Mouse (Mus musculus) telencephalon, adult 2 months (tissue): ENCODE data around the gene Mrpl57.

Experiments used
- DNase-seq: peaks from one replicate; pipeline ENCODE4 v3.0.0-alpha.2; 2011; ENCODE audit warnings: low read depth, low spot score

Gene Mrpl57

DNA sequence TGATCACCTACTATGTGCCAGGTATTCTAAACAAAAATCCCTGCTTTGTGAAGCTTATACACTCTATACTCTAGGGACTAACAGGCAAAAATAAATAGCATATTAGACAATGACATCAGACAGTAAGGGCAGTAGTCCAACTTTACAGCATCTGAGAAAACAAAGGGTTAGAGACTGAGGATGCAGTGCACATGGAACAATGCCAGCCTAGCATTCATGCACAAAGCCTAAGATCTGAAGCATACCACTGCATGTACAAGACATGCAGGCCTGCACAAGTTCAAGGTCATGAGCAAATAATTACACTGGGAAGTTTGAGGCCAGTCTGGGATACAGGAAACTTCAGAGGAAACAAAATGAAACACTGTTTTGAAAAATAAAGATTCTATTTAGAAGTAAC, 33.5 kb downstream of the Mrpl57 start:
- DNase-seq = no peak

DNA sequence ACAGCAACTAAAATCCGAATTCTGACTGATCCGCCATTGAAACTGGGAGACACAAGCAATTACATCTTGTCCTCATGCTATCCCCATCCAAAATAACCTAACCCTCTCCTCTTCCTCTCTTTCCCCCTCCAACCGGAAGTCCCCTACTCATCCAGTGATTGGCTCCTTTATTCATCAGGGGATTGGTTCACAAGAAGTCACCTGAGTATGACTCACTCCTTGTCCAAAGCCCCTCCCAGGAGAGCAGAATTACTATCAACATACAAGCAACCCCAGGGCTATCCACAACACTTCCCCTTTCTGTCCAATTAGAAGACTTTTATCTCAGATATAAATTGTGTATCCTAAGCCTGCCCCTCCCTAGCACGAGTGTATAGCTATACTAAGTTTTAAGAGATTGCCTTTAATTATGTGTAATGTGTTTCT, 36.0 kb downstream of the Mrpl57 start:
- no peak for DNase-seq

DNA sequence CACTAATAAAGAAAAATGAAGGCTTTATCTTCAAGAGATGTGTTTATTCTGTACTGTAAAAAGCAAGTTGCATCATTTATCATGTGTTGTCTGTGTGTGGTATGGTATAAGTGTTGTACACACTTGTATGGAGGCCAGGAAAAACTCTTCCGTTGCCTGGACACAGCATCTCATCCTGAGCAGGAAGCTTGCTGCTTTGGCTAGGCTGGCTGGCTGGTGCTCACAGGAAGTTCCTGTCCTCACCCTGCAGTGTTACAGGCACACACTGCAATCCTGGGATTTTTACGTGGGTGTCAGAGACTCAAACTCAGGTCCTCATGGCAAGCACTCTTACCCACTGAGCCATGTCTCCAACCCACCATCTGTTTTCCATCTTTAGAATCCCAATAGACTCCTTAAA, 37.1 kb downstream of the Mrpl57 start:
- no peak for DNase-seq

- no peak for DNase-seq
Observed at GRCm38 (mm10) chr14:57865256-57865655, 39.2 kb downstream of the Mrpl57 start.

DNA sequence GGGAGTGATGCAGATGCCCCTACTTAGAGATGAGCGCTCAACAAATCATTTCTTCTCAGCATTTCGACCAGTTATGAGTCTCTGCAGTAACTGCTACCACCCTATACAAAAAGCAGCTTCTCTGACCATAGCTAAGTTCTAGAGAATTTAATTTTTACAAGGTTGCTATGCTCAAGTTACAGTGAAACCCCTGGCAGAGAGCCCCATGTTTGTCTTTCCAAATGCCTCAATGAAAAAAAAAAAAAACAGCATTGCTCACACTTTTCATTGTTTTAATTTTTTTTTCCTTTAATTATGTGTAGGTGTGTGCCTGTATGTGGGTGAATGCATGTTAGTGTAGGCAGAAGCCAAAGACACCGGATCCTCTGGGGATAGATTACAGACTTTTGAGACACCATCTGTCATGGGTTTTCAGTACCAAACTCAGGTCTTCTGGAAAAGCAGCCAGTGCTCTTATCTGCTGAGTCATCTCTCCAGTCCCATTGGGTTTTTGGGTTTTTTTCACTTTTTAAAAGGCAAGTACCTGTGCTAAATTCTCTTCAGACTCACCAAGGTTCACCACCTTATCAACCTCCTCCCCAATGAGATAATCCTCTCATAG, 40.7 kb downstream of the Mrpl57 start:
- peak; percentile 61 for DNase-seq

GRCm38 (mm10) chr14:57877921-57878320, 51.9 kb downstream of the Mrpl57 start:
- DNase-seq = no peak
